Comparison of ENCODE assay signal across 16 mouse cellular contexts in the genomic region with DNA sequence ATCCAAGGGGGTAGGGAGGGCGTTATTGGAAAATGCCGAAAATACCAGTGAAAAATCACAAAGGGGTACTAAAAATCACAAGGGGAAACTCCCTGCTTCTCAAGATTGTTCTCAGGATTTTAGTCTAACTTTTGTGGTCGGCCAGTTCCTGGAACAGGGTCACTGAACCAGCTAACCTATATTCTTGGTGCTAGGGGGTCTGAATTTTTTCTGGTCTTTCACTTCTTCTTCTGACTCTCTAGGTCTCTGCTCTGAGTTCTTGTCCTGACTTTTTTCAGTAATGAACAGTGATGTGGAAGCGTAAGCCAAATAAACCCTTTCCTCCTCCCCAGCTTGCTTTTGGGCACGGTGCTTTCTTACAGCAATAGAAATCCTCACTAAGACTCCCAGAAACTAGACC.
"Had no signal": no experiment of that assay in that cellular context is flagged by ENCODE, and none has a peak within 500 bp of the region (broad histone marks: within the 10 kb centered on the region; RNA-seq: fewer than 3 reads in every experiment).

No protein-coding gene starts in this region.

- H3K27ac ChIP-seq: neural tube, embryonic 13.5 days; neural tube, embryonic 15.5 days; stomach, embryonic 15.5 days; stomach, postnatal 0 days had no signal

- H3K27me3 ChIP-seq: neural tube, embryonic 13.5 days; neural tube, embryonic 15.5 days; stomach, embryonic 15.5 days had no signal

- H3K4me3 ChIP-seq: neural tube, embryonic 13.5 days; neural tube, embryonic 15.5 days; stomach, embryonic 15.5 days had no signal

- DNase-seq: retina, postnatal 1 day; right cerebral cortex, adult 18-20 months; right cerebral cortex, postnatal 14 days; right cerebral cortex, postnatal 25 days; right cerebral cortex, postnatal 4 days; spleen, adult 18-20 months; thymus, adult 18-20 months; thymus, adult 2 months; thymus, postnatal 14 days; thymus, postnatal 25 days; thymus, postnatal 36 days; thymus, postnatal 4 days had no signal

- H3K9ac ChIP-seq: neural tube, embryonic 13.5 days; neural tube, embryonic 15.5 days; stomach, embryonic 15.5 days had no signal

- H3K4me1 ChIP-seq: neural tube, embryonic 13.5 days; neural tube, embryonic 15.5 days; stomach, embryonic 15.5 days had no signal

- H3K36me3 ChIP-seq: neural tube, embryonic 13.5 days; neural tube, embryonic 15.5 days; stomach, embryonic 15.5 days had no signal

- H3K9me3 ChIP-seq: neural tube, embryonic 13.5 days; stomach, embryonic 15.5 days had no signal

- H3K4me2 ChIP-seq: neural tube, embryonic 13.5 days; neural tube, embryonic 15.5 days; stomach, embryonic 15.5 days had no signal
